ENCODE assay signal across 15 mouse cellular contexts in genomic region chr9:101017734-101018516, GRCm38 (mm10). TPM values are rescaled to one million over a fixed set of nuclear protein-coding genes. Genes with fewer than 3 reads are reported as not detected.
DNase-seq lines count a peak whose midpoint lies in the region; ATAC-seq and TF ChIP-seq lines count a peak whose summit lies in the region.
"Had no signal": no experiment of that assay in that cellular context is flagged by ENCODE, and none has a peak within 500 bp of the region (broad histone marks: within the 10 kb centered on the region; RNA-seq: fewer than 3 reads in every experiment).

No protein-coding gene starts in this region.

- no peak overlapping the region for H3K4me2 ChIP-seq in lung, embryonic 16.5 days (ENCODE audit: low read depth, low read length)
- no peak overlapping the region for H3K4me2 ChIP-seq in forebrain, embryonic 13.5 days
- H3K4me2 ChIP-seq: embryonic facial prominence, embryonic 15.5 days; limb, embryonic 13.5 days had no signal

- peaks cover 2% of the 10 kb centered on the region; the same call in 1 of the 2 replicates for H3K9me3 ChIP-seq in lung, embryonic 16.5 days (ENCODE audit: control insufficient read depth, low read length)
- peaks cover 3% of the 10 kb centered on the region; the same call in 1 of the 2 replicates for H3K9me3 ChIP-seq in forebrain, embryonic 13.5 days (replicated peaks)
- H3K9me3 ChIP-seq: embryonic facial prominence, embryonic 15.5 days; limb, embryonic 13.5 days had no signal

- peaks cover 5% of the 10 kb centered on the region; the same call in 1 of the 2 replicates for H3K36me3 ChIP-seq in lung, embryonic 16.5 days (ENCODE audit: control insufficient read depth, insufficient read depth, low read length)
- no peaks in the 10 kb centered on the region for H3K36me3 ChIP-seq in kidney, adult 2 months (ENCODE audit: control insufficient read depth, insufficient read depth, low read length)
- peaks cover 27% of the 10 kb centered on the region for H3K36me3 ChIP-seq in forebrain, embryonic 13.5 days (ENCODE audit: poor library complexity, severe bottlenecking)

- 32% methylated on average over 15 of the region's 15 CpGs for WGBS in lung, embryonic 16.5 days
- WGBS in kidney, adult 2 months = 48% methylated on average over 15 of the region's 15 CpGs
- 89% methylated on average over 15 of the region's 15 CpGs for WGBS in forebrain, embryonic 13.5 days

- no peak for TF ChIP-seq POLR2A in kidney, adult 2 months (IDR thresholded peaks at IDR 0.05; ENCODE audit: low read depth, low read length)

- H3K4me3 ChIP-seq in gastrocnemius, adult 2 months = no peak overlapping the region
- no peak overlapping the region for H3K4me3 ChIP-seq in lung, embryonic 16.5 days (ENCODE audit: low read length)
- no peak overlapping the region for H3K4me3 ChIP-seq in kidney, adult 2 months (ENCODE audit: insufficient read depth, low read depth, low read length)
- H3K4me3 ChIP-seq in forebrain, embryonic 13.5 days = no peak overlapping the region
- H3K4me3 ChIP-seq: embryonic facial prominence, embryonic 15.5 days; limb, embryonic 13.5 days; myocyte had no signal

- no peak overlapping the region for H3K27ac ChIP-seq in gastrocnemius, adult 2 months
- H3K27ac ChIP-seq in lung, embryonic 16.5 days (ENCODE audit: low read length) = peak overlapping the region; percentile 52
- H3K27ac ChIP-seq in kidney, adult 2 months (ENCODE audit: insufficient read depth, low read depth, low read length) = peak overlapping the region; percentile 81
- H3K27ac ChIP-seq in forebrain, embryonic 13.5 days = no peak overlapping the region
- H3K27ac ChIP-seq: embryonic facial prominence, embryonic 15.5 days; hindbrain, postnatal 0 days; limb, embryonic 13.5 days had no signal

- 0 out of 2 replicates have a peak, but pooled peaks cover 2% of the 10 kb centered on the region for H3K4me1 ChIP-seq in lung, embryonic 16.5 days (replicated peaks; ENCODE audit: control insufficient read depth, insufficient read depth, low read length)
- peaks cover 5% of the 10 kb centered on the region; the same call in 1 of the 2 replicates for H3K4me1 ChIP-seq in kidney, adult 2 months (ENCODE audit: control insufficient read depth, insufficient read depth, low read length)
- H3K4me1 ChIP-seq in forebrain, embryonic 13.5 days = no peaks in the 10 kb centered on the region
- H3K4me1 ChIP-seq: embryonic facial prominence, embryonic 15.5 days; limb, embryonic 13.5 days had no signal

- H3K27me3 ChIP-seq in lung, embryonic 16.5 days (ENCODE audit: control insufficient read depth, insufficient read depth, low read depth, low read length) = no peaks in the 10 kb centered on the region
- no peaks in the 10 kb centered on the region for H3K27me3 ChIP-seq in kidney, adult 2 months (replicated peaks; ENCODE audit: control insufficient read depth, insufficient read depth, low read length)
- no peaks in the 10 kb centered on the region for H3K27me3 ChIP-seq in forebrain, embryonic 13.5 days
- H3K27me3 ChIP-seq: embryonic facial prominence, embryonic 15.5 days; limb, embryonic 13.5 days had no signal

- DNase-seq in gastrocnemius, adult 2 months = no peak
- no peak for DNase-seq in gastrocnemius, postnatal 25 days
- no peak for DNase-seq in lung, postnatal 36 days
- peak; percentile 78 for DNase-seq in kidney, adult 2 months
- DNase-seq in naive thymus-derived CD4-positive, alpha-beta T cell, adult 2 months (ENCODE audit: low read depth) = peak; percentile 47
- DNase-seq in frontal cortex, postnatal 10 days (ENCODE audit: low spot score in 2 of 2) = no peak
- DNase-seq: gastrocnemius, postnatal 36 days; right cerebral cortex, postnatal 25 days; thymus, adult 18-20 months had no signal

- no peak overlapping the region for H3K9ac ChIP-seq in lung, embryonic 16.5 days (ENCODE audit: low read length)
- no peak overlapping the region for H3K9ac ChIP-seq in forebrain, embryonic 13.5 days
- H3K9ac ChIP-seq: embryonic facial prominence, embryonic 15.5 days; limb, embryonic 13.5 days had no signal

- TF ChIP-seq CTCF in gastrocnemius, adult 2 months (IDR thresholded peaks at IDR 0.05) = peak; percentile 14; the same call in 1 of the 2 replicates
- no peak for TF ChIP-seq CTCF in kidney, adult 2 months (conservative IDR thresholded peaks at IDR 0.05; ENCODE audit: insufficient read depth, insufficient read length, low read depth, low read length)

- intact Hi-C loops in gastrocnemius, adult 2 months (cut with DNase I) = no loop called here

- peak; percentile 43 for ATAC-seq in lung, embryonic 16.5 days (ENCODE audit: low read depth)
- ATAC-seq in forebrain, embryonic 13.5 days = no peak
- ATAC-seq: hindbrain, postnatal 0 days had no signal

RNA-seq across cellular contexts. Expression of gene Pccb, which starts 16.8 kb away (rescaled TPM):
- total RNA-seq in gastrocnemius, adult 2 months (2021) = 10 to 100 TPM; 56.5 to 70.8 TPM
- total RNA-seq in gastrocnemius, postnatal 25 days (2021) = 10 to 100 TPM; 51.6 to 57.9 TPM
- 22.1 and 22.5 TPM in 2 replicates for polyA plus RNA-seq in lung, embryonic 16.5 days (2015; fragmentation: Nextera tagmentation; extraction: Ambion mirVana)
- polyA plus RNA-seq in kidney, adult 2 months (2012; rRNA removed) = 341 and 354 TPM in 2 replicates
- polyA plus RNA-seq in forebrain, embryonic 13.5 days (2015; fragmentation: Nextera tagmentation; extraction: Ambion mirVana) = 18.8 and 20.7 TPM in 2 replicates

RNA-seq across cellular contexts. Expression of gene Msl2, which starts 56.0 kb away (rescaled TPM):
- 10 to 100 TPM; 28.4 to 29.3 TPM for total RNA-seq in gastrocnemius, adult 2 months (2021)
- total RNA-seq in gastrocnemius, postnatal 25 days (2021) = 10 to 100 TPM; 20.9 to 23.1 TPM
- polyA plus RNA-seq in lung, embryonic 16.5 days (2015; fragmentation: Nextera tagmentation; extraction: Ambion mirVana) = 3.7 and 3.9 TPM in 2 replicates
- 17.7 and 18.6 TPM in 2 replicates for polyA plus RNA-seq in kidney, adult 2 months (2012; rRNA removed)
- polyA plus RNA-seq in forebrain, embryonic 13.5 days (2015; fragmentation: Nextera tagmentation; extraction: Ambion mirVana) = 5.7 and 6.1 TPM in 2 replicates

Comparison
In these comparisons a context has a peak if more than half of its experiments do, and no peak if none do; other contexts are left out.
1. DNase-seq: peak in kidney, adult 2 months (single experiment) and naive thymus-derived CD4-positive, alpha-beta T cell, adult 2 months (single experiment); none in gastrocnemius, adult 2 months (single experiment), gastrocnemius, postnatal 25 days (single experiment), lung, postnatal 36 days (single experiment) and frontal cortex, postnatal 10 days (0 of 2).
2. H3K27ac ChIP-seq: peak in lung, embryonic 16.5 days (single experiment) and kidney, adult 2 months (single experiment); none in gastrocnemius, adult 2 months (single experiment) and forebrain, embryonic 13.5 days (single experiment).
3. RNA of gene Pccb, which starts 16.8 kb away (polyA plus RNA-seq): 341 to 354 TPM in kidney, adult 2 months; 22.1 to 22.5 TPM in lung, embryonic 16.5 days and 18.8 to 20.7 TPM in forebrain, embryonic 13.5 days; every median in the first group is over 10 times any median in the second.